Mouse (Mus musculus): ENCODE data around the gene Zfp239.

DNA sequence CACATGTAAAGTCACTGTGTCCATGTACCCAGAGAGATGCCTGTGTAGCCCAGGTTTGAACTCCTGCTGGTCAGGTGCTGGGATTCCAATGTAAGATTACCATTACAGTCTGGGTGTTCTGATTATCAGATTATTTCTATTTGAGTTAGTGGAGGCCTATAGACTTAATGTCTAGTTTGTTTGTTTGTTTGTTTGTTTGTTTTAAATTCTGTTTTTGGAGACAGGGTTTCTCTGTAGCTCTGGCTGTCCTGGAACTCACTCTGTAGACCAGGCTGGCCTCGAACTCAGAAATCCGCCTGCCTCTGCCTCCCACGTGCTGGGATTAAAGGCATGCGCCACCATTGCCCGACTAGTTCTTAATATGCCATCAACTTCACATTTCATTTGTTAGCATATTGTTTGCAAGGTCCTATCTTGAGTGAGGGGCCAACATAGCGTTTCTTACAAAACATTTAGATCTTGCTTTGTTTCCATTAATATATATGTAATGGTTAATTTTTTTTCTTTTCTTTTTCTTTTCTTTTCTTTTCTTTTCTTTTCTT, 48.3 kb downstream of the Zfp239 start:
- TF ChIP-seq POLR2A (IDR thresholded peaks at IDR 0.05; ENCODE audit: extremely low read depth, insufficient read depth, low read length) (no peak), CTCF (IDR thresholded peaks at IDR 0.05; ENCODE audit: low read depth, low read length) (no peak)
